In genomic region chr5:114567075-114567517, GRCm38 (mm10) we compare ENCODE assay signal across 8 mouse cellular contexts. TPM values are rescaled to one million over a fixed set of nuclear protein-coding genes. Genes with fewer than 3 reads are reported as not detected.
A peak's percentile ranks its signal among the peaks of the same experiment; 100 is the strongest.
DNase-seq lines count a peak whose midpoint lies in the region; ATAC-seq lines count a peak whose summit lies in the region.

No protein-coding gene starts in this region.

- H3K9ac ChIP-seq in forebrain, embryonic 15.5 days (replicated peaks): peak overlapping the region; percentile 69
- peak overlapping the region; percentile 48; the same call in 1 of the 2 replicates for H3K9ac ChIP-seq in liver, embryonic 16.5 days (ENCODE audit: low read depth, low read length)
- peak overlapping the region; percentile 87 for H3K9ac ChIP-seq in neural tube, embryonic 13.5 days

- ATAC-seq in cerebellum, adult (ENCODE audit: insufficient number of reproducible peaks, low FRiP score, low TSS enrichment): peak; percentile 85
- ATAC-seq in forebrain, embryonic 15.5 days (replicated peaks): peak; percentile 92
- ATAC-seq in liver, embryonic 16.5 days (ENCODE audit: low read depth): peak; percentile 87
- peak; percentile 91 for ATAC-seq in neural tube, embryonic 13.5 days (ENCODE audit: low read depth)

- WGBS in forebrain, embryonic 15.5 days: under 1% methylated on average over 36 of the region's 52 CpGs
- under 1% methylated on average over 49 of the region's 52 CpGs for WGBS in large intestine, adult 2 months
- WGBS in liver, embryonic 16.5 days (ENCODE audit: insufficient replicate concordance): under 1% methylated on average over 50 of the region's 52 CpGs
- under 1% methylated on average over 45 of the region's 52 CpGs for WGBS in neural tube, embryonic 13.5 days

- H3K4me3 ChIP-seq in forebrain, embryonic 15.5 days: peak overlapping the region; percentile 68
- peak overlapping the region; percentile 66 for H3K4me3 ChIP-seq in liver, embryonic 16.5 days (ENCODE audit: low read depth, low read length)
- H3K4me3 ChIP-seq in neural tube, embryonic 13.5 days: peak overlapping the region; percentile 89

- DNase-seq in ES-CJ7 (ENCODE audit: low read depth, low spot score): peak; percentile 96
- DNase-seq in heart, postnatal 14 days: peak; percentile 97 to 98
- DNase-seq in large intestine, adult 2 months (ENCODE audit: low read depth, low spot score): peak; percentile 85
- peak; percentile 89 for DNase-seq in telencephalon, adult 2 months (ENCODE audit: low read depth, low spot score)

- peaks cover 46% of the 10 kb centered on the region for H3K4me1 ChIP-seq in forebrain, embryonic 15.5 days
- H3K4me1 ChIP-seq in liver, embryonic 16.5 days (ENCODE audit: control insufficient read depth, low read depth, low read length): peaks cover 9% of the 10 kb centered on the region
- H3K4me1 ChIP-seq in neural tube, embryonic 13.5 days (replicated peaks): peaks cover 50% of the 10 kb centered on the region

- H3K9me3 ChIP-seq in forebrain, embryonic 15.5 days: no peaks in the 10 kb centered on the region
- H3K9me3 ChIP-seq in liver, embryonic 16.5 days (replicated peaks; ENCODE audit: control insufficient read depth, low read length): no peaks in the 10 kb centered on the region; the same call in 1 of the 2 replicates
- peaks cover 8% of the 10 kb centered on the region for H3K9me3 ChIP-seq in neural tube, embryonic 13.5 days

- intact Hi-C loops in heart, postnatal 14 days (cut with DNase I): loop anchor here (5.0 kb wide), 1 partner anchor 35 kb away; no protein-coding TSS in a partner anchor

- H3K27ac ChIP-seq in forebrain, embryonic 15.5 days (replicated peaks): peak overlapping the region; percentile 85
- no peak overlapping the region for H3K27ac ChIP-seq in liver, embryonic 16.5 days (ENCODE audit: low read length)
- peak overlapping the region; percentile 94 for H3K27ac ChIP-seq in neural tube, embryonic 13.5 days (replicated peaks)

- H3K27me3 ChIP-seq in forebrain, embryonic 15.5 days: peaks cover 8% of the 10 kb centered on the region
- H3K27me3 ChIP-seq in liver, embryonic 16.5 days (ENCODE audit: control insufficient read depth, insufficient read depth, low read depth, low read length): peaks cover 63% of the 10 kb centered on the region
- H3K27me3 ChIP-seq in neural tube, embryonic 13.5 days: no peaks in the 10 kb centered on the region

- H3K36me3 ChIP-seq in forebrain, embryonic 15.5 days: no peaks in the 10 kb centered on the region
- H3K36me3 ChIP-seq in liver, embryonic 16.5 days (ENCODE audit: control insufficient read depth, insufficient read depth): no peaks in the 10 kb centered on the region
- no peaks in the 10 kb centered on the region for H3K36me3 ChIP-seq in neural tube, embryonic 13.5 days

- H3K4me2 ChIP-seq in forebrain, embryonic 15.5 days (replicated peaks): peak overlapping the region; percentile 80
- peak overlapping the region; percentile 80 for H3K4me2 ChIP-seq in liver, embryonic 16.5 days (ENCODE audit: low read depth, low read length)
- H3K4me2 ChIP-seq in neural tube, embryonic 13.5 days: peak overlapping the region; percentile 72

RNA-seq across cellular contexts. Expression of gene Fam222a, which starts 0.7 kb away (rescaled TPM):
- 5.2 and 5.6 TPM in 2 replicates for polyA plus RNA-seq in forebrain, embryonic 15.5 days (2015; fragmentation: Nextera tagmentation; extraction: Ambion mirVana)
- 1 to 10 TPM; 3.2 to 5.4 TPM for total RNA-seq in heart, postnatal 14 days (2021)
- 2.7 and 2.8 TPM in 2 replicates for polyA plus RNA-seq in large intestine, adult 2 months (2012; rRNA removed)
- 0.46 and 0.67 TPM in 2 replicates for polyA plus RNA-seq in liver, embryonic 16.5 days (2015; fragmentation: Nextera tagmentation; extraction: Ambion mirVana)
- 6.1 and 6.8 TPM in 2 replicates for polyA plus RNA-seq in neural tube, embryonic 13.5 days (2015; fragmentation: Nextera tagmentation; extraction: Ambion mirVana)
